ENCODE assay signal across 16 mouse cellular contexts in the genomic region with DNA sequence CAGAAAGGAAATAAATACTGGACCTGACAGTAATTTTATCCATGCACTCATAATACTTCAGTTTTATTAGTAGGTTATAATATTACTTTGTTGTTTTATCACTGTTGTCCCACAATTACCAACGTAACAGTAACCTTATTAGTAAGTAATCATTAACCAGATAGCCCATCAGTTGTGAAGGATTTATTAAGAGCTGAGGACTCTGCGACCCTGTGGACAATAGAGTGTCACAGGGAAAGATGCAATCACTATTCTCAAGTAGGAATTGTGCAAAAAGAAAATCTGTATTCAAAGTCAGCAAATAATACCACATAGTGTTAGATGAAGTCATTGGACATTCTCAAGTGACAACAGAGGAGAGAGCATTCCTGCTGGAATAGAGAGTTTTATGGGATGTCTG.
"Had no signal": no experiment of that assay in that cellular context is flagged by ENCODE, and none has a peak within 500 bp of the region (broad histone marks: within the 10 kb centered on the region; RNA-seq: fewer than 3 reads in every experiment).

No protein-coding gene starts in this region.

- H3K4me3 ChIP-seq: heart, embryonic 10.5 days; heart, embryonic 13.5 days; heart, embryonic 15.5 days; hindbrain, embryonic 10.5 days; hindbrain, embryonic 12.5 days; hindbrain, embryonic 13.5 days; hindbrain, embryonic 15.5 days; kidney, embryonic 15.5 days; layer of hippocampus, adult 2 months; left cerebral cortex, adult 2 months had no signal

- H3K27ac ChIP-seq: heart, embryonic 10.5 days; heart, embryonic 13.5 days; heart, embryonic 15.5 days; hindbrain, embryonic 10.5 days; hindbrain, embryonic 12.5 days; hindbrain, embryonic 13.5 days; hindbrain, embryonic 14.5 days; hindbrain, embryonic 15.5 days; hindbrain, postnatal 0 days; kidney, embryonic 15.5 days; kidney, postnatal 0 days; layer of hippocampus, adult 2 months; left cerebral cortex, adult 2 months had no signal

- H3K9me3 ChIP-seq: heart, embryonic 10.5 days; heart, embryonic 15.5 days; hindbrain, embryonic 10.5 days; hindbrain, embryonic 12.5 days; hindbrain, embryonic 13.5 days; hindbrain, embryonic 15.5 days; kidney, embryonic 15.5 days had no signal

- ATAC-seq: hindbrain, embryonic 16.5 days; hindbrain, postnatal 0 days; inflammation-experienced regulatory T-cells, adult 6 months had no signal

- H3K4me2 ChIP-seq: heart, embryonic 11.5 days; heart, embryonic 13.5 days; heart, embryonic 15.5 days; hindbrain, embryonic 12.5 days; hindbrain, embryonic 13.5 days; hindbrain, embryonic 14.5 days; hindbrain, embryonic 15.5 days; kidney, embryonic 15.5 days had no signal

- H3K9ac ChIP-seq: heart, embryonic 13.5 days; heart, embryonic 15.5 days; hindbrain, embryonic 12.5 days; hindbrain, embryonic 13.5 days; hindbrain, embryonic 14.5 days; hindbrain, embryonic 15.5 days; kidney, embryonic 15.5 days had no signal

- H3K4me1 ChIP-seq: heart, embryonic 10.5 days; heart, embryonic 13.5 days; heart, embryonic 15.5 days; hindbrain, embryonic 10.5 days; hindbrain, embryonic 12.5 days; hindbrain, embryonic 13.5 days; hindbrain, embryonic 15.5 days; kidney, embryonic 15.5 days had no signal

- H3K27me3 ChIP-seq: heart, embryonic 13.5 days; heart, embryonic 15.5 days; hindbrain, embryonic 12.5 days; hindbrain, embryonic 13.5 days; hindbrain, embryonic 15.5 days; kidney, embryonic 15.5 days had no signal

- H3K36me3 ChIP-seq: heart, embryonic 10.5 days; heart, embryonic 13.5 days; heart, embryonic 15.5 days; hindbrain, embryonic 10.5 days; hindbrain, embryonic 12.5 days; hindbrain, embryonic 13.5 days; hindbrain, embryonic 15.5 days; kidney, embryonic 15.5 days had no signal
